Mouse (Mus musculus): Measurements from ENCODE around the gene Wars2.

GRCm38 (mm10) chr3:99263471-99263903, 122.6 kb downstream of the Wars2 start:
- no peak for TF ChIP-seq CTCF (IDR thresholded peaks at IDR 0.05; ENCODE audit: low read depth, low read length)
- no peak for TF ChIP-seq POLR2A (IDR thresholded peaks at IDR 0.05; ENCODE audit: borderline replicate concordance, low read depth, low read length)
